Mouse (Mus musculus) limb, embryonic 12.5 days (tissue): ENCODE measurements around the gene Gspt1. TPM values are rescaled to one million over a fixed set of nuclear protein-coding genes. Genes with fewer than 3 reads are reported as not detected.

ENCODE experiments used
- ATAC-seq: fragments of 200-750 bp; cut with Nextera tagmentation; 2 replicates; pipeline ENCODE4 v1.8.0; 2017; ENCODE audit warnings: low read depth, moderate TSS enrichment; ENCODE audit not compliant: insufficient number of reproducible peaks, insufficient read depth, low FRiP score, low TSS enrichment
- H3K27ac ChIP-seq: fragments of 300-500 bp; sonication (generic); 2 replicates; pipeline ENCODE4 v1.5.1; 2016; ENCODE audit warnings: mild to moderate bottlenecking, moderate library complexity
- H3K27me3 ChIP-seq: fragments of 300-500 bp; sonication (generic); 2 replicates; pipeline ENCODE4 v1.6.1; 2016; ENCODE audit warnings: mild to moderate bottlenecking, moderate library complexity
- H3K36me3 ChIP-seq: fragments of 300-500 bp; sonication (generic); 2 replicates; pipeline ENCODE4 v1.6.1; 2016; ENCODE audit warnings: mild to moderate bottlenecking, moderate library complexity
- H3K4me1 ChIP-seq: fragments of 300-500 bp; sonication (generic); replicated peaks from 2 replicates; pipeline ENCODE4 v1.6.1; 2016
- H3K4me2 ChIP-seq: fragments of 300-500 bp; sonication (generic); 2 replicates; pipeline ENCODE4 v1.6.1; 2016; ENCODE audit warnings: mild to moderate bottlenecking, moderate library complexity
- H3K4me3 ChIP-seq: fragments of 300-500 bp; sonication (generic); replicated peaks from 2 replicates; pipeline ENCODE4 v1.5.1; 2016; ENCODE audit warnings: mild to moderate bottlenecking
- H3K9ac ChIP-seq: fragments of 300-500 bp; sonication (generic); replicated peaks from 2 replicates; pipeline ENCODE4 v1.6.1; 2016; ENCODE audit warnings: mild to moderate bottlenecking, moderate library complexity
- H3K9me3 ChIP-seq: fragments of 300-500 bp; sonication (generic); 2 replicates; pipeline ENCODE4 v1.6.1; 2016; ENCODE audit warnings: mild to moderate bottlenecking, moderate library complexity
- WGBS: fragments of 180-500 bp; shearing (Covaris S2); methylation state at CpG from one replicate; pipeline ENCODE4 v1.1.7; 2016; 5-methylcytosine and 5-hydroxymethylcytosine counted together
- polyA plus RNA-seq: library from polyadenylated mRNA; unstranded; fragments of >200 nt; fragmentation: Nextera tagmentation; extraction: Ambion mirVana; gene quantifications from 2 replicates; pipeline ENCODE4 v1.2.1, GENCODE M21; 2016

Gene Gspt1
- polyA plus RNA-seq, 1 experiment from 2014 or later = 106 TPM

DNA sequence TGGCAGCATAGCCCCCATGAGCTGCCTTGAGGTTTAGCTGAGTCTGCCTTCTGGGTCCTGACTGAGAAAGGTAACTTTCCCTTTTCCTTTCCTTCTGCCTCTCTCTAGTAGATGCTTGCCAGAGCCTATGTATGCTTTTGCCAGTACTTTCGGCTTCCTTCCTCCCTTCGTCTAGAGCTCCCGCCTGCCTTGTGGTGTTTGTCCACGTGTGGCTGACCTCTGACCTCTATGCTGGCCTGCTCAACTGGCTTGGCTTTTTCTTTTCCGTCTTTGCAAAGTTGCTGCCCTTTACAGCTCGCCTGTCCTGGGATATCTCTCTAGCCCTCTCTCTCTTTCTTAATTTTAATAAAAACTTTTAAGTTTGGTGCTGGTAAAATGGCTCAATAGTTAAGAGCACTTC lies 15.7 kb upstream of the Gspt1 start:
- H3K4me1 ChIP-seq = no peaks in the 10 kb centered on the region
- no peaks in the 10 kb centered on the region for H3K36me3 ChIP-seq
- no peaks in the 10 kb centered on the region for H3K9me3 ChIP-seq
- ATAC-seq = no peak
- no peak overlapping the region for H3K4me2 ChIP-seq
- no peaks in the 10 kb centered on the region for H3K27me3 ChIP-seq
- 30% methylated on average over 6 of the region's 6 CpGs for WGBS
- no peak overlapping the region for H3K4me3 ChIP-seq
- H3K9ac ChIP-seq = no peak overlapping the region
- H3K27ac ChIP-seq = no peak overlapping the region

DNA sequence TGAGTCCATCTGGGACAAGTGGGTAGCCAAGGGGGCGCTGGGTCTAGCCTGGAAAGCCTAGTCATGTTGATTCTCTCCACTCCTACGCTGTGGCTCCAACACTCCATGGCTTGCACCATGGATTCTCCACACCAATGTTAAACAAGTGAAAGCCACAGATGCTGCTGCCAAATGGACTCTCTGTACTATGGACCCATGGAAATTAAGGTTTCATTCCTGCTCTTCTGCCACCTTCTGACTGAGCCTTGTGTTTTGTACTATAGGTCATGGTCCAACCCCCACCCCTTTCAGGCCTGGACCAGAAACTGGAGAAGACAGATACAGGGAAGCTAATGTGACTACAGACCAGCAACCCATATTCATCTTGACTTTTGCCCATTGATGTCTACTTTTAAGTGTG lies 12.4 kb upstream of the Gspt1 start:
- no peak overlapping the region for H3K9ac ChIP-seq
- H3K27me3 ChIP-seq = no peaks in the 10 kb centered on the region
- H3K27ac ChIP-seq = no peak overlapping the region
- H3K36me3 ChIP-seq = no peaks in the 10 kb centered on the region
- 85% methylated on average over 2 of the region's 2 CpGs for WGBS
- no peak overlapping the region for H3K4me2 ChIP-seq
- ATAC-seq = no peak
- no peak overlapping the region for H3K4me3 ChIP-seq
- H3K9me3 ChIP-seq = no peaks in the 10 kb centered on the region
- no peaks in the 10 kb centered on the region for H3K4me1 ChIP-seq

DNA sequence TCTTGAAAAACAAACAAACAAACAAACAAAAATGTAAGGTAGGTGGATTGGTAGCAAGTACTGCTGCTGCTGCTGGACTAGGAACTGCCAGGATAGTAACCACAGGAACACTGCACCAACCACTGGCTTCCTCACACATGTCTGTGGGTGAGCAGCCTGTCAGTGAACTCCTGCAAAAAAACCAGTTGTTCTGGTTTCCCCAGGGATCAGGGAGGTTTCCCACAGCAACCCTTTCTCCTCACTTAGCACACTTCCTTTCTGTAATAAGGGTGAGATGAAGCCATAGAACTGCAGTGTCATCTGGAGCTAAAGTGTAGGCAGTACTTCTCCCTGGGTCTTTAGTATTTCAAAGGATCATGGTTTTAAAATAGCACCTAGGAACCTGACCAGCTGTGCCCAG lies 9.1 kb upstream of the Gspt1 start:
- H3K4me1 ChIP-seq = no peaks in the 10 kb centered on the region
- no peak overlapping the region for H3K4me3 ChIP-seq
- H3K4me2 ChIP-seq = no peak overlapping the region
- ATAC-seq = no peak
- H3K27me3 ChIP-seq = no peaks in the 10 kb centered on the region
- H3K9me3 ChIP-seq = no peaks in the 10 kb centered on the region
- H3K36me3 ChIP-seq = no peaks in the 10 kb centered on the region
- H3K9ac ChIP-seq = no peak overlapping the region
- no peak overlapping the region for H3K27ac ChIP-seq

DNA sequence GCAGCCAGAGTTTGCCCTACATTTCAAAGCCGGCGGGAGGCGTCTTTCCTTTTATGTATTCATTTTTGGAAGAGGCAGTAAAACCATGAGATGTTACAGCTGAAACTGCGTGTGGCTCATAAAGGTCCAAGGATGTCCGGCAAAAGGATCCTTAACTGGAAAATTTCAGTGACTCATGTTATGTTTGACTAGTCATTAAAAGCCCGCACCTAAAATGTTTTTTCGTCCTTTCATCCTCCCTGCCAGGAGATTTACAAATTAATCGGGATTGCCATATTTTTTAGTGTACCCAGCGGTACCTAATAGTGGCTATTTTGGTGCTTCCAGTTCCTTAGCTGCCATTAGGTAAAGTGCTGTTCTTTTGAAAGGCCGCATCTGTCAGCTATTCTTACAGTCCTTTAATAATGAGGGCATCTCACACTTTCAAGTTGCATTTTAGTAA lies 619 bp upstream of the Gspt1 start:
- no peak for ATAC-seq
- Histone ChIP-seq H3K27ac (peak overlapping the region; percentile 91), H3K27me3 (no peaks in the 10 kb centered on the region), H3K4me1 (peaks cover 11% of the 10 kb centered on the region), H3K4me3 (peak overlapping the region; percentile 100), H3K4me2 (peak overlapping the region; percentile 74), H3K9me3 (no peaks in the 10 kb centered on the region), H3K9ac (peak overlapping the region; percentile 63), H3K36me3 (peaks cover 4% of the 10 kb centered on the region; the same call in 1 of the 2 replicates)
- 15% methylated on average over 10 of the region's 10 CpGs for WGBS

DNA sequence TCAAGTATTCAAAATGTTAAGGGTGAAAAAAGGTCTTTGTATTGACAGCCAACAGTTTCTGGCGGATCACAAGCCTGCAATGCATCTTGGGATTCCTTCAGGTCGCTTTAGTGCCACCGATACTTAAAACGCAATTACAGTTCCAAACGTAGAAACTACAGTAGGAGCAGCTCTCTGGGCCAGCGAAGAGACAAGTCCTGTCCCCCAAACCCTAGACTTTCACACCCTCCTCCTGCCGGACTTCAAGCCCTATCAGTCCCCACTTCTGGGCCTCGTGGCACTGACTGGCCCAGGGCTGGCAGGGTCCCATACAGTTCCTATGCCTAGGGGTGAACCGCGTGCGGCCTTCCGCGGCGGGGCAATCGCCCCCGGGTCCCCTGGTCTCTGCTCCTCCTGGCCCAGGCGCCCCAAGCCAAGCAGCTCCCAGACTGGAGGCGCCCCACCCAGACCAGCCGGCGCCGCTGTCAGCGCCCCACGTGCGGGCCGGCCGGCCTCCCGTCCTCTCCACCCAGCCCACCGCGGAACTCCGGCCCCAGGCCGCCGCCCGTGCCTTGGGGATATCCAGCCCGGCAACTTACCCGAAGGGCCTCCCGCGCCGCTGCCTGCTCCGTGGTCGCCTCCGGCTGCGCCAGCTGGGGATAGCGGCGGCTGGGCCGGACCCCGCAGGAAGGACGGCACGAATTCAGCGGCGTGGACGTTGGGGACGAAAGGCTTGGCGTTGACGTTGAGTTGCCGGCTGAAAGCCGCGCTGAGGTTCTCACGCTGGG lies 877 bp downstream of the Gspt1 start:
- under 1% methylated on average over 58 of the region's 58 CpGs for WGBS
- peak; percentile 7; the same call in 1 of the 2 replicates for ATAC-seq
- Histone ChIP-seq H3K9ac (peak overlapping the region; percentile 88), H3K27ac (peak overlapping the region; percentile 96), H3K9me3 (no peaks in the 10 kb centered on the region), H3K36me3 (peaks cover 4% of the 10 kb centered on the region; the same call in 1 of the 2 replicates), H3K4me1 (peaks cover 11% of the 10 kb centered on the region), H3K4me3 (peak overlapping the region; percentile 100), H3K4me2 (peak overlapping the region; percentile 74), H3K27me3 (no peaks in the 10 kb centered on the region)

DNA sequence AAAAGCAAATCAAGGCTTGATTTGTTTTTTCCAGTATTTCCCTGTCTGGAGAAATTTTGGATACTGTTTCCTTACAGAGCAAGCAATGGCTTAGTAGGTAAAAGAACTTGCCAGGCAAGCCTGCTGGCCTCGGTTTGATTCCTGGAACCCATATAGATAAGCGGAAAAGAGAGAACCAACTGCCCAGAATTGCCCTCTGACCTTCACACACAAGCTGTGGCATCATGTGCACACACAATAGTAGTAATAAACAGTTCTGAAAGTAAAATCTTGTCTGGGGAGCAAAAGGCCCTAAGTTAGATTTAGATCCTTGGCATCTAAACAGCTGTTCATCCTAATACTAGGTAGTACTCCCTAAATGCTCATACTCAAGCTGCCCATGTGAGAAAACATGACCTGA lies 6.3 kb downstream of the Gspt1 start:
- 77% methylated on average over 2 of the region's 2 CpGs for WGBS
- no peaks in the 10 kb centered on the region for H3K9me3 ChIP-seq
- ATAC-seq = no peak
- no peaks in the 10 kb centered on the region for H3K27me3 ChIP-seq
- peaks cover 11% of the 10 kb centered on the region for H3K4me1 ChIP-seq
- H3K27ac ChIP-seq = no peak overlapping the region
- no peak overlapping the region for H3K4me3 ChIP-seq
- no peak overlapping the region for H3K9ac ChIP-seq
- no peak overlapping the region for H3K4me2 ChIP-seq
- H3K36me3 ChIP-seq = peaks cover 4% of the 10 kb centered on the region; the same call in 1 of the 2 replicates

DNA sequence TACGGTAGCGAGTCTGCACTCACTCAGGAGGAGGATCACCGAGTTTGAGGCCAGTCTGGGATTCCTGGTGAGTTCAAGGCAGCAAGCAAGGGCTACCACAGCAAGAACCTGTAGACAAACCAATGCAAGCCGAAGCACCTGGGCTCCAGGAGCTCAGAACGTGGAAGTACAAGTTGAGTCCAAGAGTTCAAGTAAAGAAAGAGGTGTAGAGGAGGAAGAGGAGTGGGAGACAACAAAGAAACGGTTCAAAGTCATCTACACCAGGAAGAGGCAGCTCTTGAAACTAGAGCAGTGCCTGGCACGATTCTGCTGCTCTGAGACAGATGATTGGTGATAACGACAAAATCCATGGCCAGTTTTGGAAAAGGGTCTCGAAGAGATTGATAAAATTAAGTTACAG lies 8.4 kb downstream of the Gspt1 start:
- no peaks in the 10 kb centered on the region for H3K27me3 ChIP-seq
- no peak for ATAC-seq
- H3K9me3 ChIP-seq = no peaks in the 10 kb centered on the region
- H3K4me3 ChIP-seq = no peak overlapping the region
- H3K9ac ChIP-seq = no peak overlapping the region
- H3K4me1 ChIP-seq = no peaks in the 10 kb centered on the region
- H3K36me3 ChIP-seq = peaks cover 4% of the 10 kb centered on the region; the same call in 1 of the 2 replicates
- H3K27ac ChIP-seq = no peak overlapping the region
- WGBS = 81% methylated on average over 9 of the region's 9 CpGs
- H3K4me2 ChIP-seq = no peak overlapping the region

DNA sequence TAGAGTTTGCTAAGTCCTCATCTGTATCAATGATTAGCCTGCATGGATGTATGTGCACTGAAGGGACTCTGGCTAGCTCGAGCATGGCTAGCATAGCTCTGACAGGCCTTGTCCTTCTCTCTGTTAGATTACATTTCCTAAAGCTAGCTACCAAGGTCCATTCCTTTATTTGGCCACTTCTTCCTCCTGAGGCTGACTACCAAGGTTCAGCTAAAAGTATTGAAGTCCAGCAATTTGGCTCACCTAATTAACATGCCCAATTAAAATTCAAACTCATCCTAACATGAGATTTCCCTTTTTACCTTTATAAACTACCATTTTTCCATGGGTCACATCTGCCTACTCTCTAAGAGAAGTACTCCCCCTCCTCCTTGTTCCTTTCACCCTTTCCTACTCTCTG lies 11.7 kb downstream of the Gspt1 start:
- Histone ChIP-seq H3K4me1 (no peaks in the 10 kb centered on the region), H3K27me3 (no peaks in the 10 kb centered on the region), H3K36me3 (peaks cover 19% of the 10 kb centered on the region), H3K4me2 (no peak overlapping the region), H3K27ac (no peak overlapping the region), H3K9ac (no peak overlapping the region), H3K9me3 (no peaks in the 10 kb centered on the region), H3K4me3 (no peak overlapping the region)
- 88% methylated on average over 1 of the region's 1 CpGs for WGBS
- no peak for ATAC-seq

DNA sequence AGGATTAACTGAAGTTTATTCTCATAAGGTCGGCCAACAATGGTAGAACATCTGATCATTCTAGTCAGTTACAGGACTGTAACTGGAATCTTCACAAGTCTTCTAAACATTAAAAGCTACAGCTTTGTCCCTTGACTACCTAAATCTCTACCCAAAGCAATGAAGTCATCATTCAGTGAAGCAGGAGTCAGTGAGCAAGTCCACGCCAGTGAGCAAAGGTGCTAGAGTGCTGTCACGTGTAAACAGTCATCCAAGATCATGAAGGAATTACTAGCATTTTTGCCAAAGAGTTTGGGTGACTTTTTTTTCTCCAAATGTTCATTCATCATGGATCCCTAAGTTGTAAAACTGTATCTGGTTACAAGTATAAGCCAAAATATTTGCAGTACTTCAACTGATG lies 36.3 kb downstream of the Gspt1 start:
- no peaks in the 10 kb centered on the region for H3K9me3 ChIP-seq
- ATAC-seq = no peak
- no peak overlapping the region for H3K9ac ChIP-seq
- H3K4me3 ChIP-seq = no peak overlapping the region
- WGBS = 81% methylated on average over 3 of the region's 3 CpGs
- H3K27ac ChIP-seq = no peak overlapping the region
- no peaks in the 10 kb centered on the region for H3K27me3 ChIP-seq
- no peak overlapping the region for H3K4me2 ChIP-seq
- peaks cover 85% of the 10 kb centered on the region for H3K36me3 ChIP-seq
- no peaks in the 10 kb centered on the region for H3K4me1 ChIP-seq

DNA sequence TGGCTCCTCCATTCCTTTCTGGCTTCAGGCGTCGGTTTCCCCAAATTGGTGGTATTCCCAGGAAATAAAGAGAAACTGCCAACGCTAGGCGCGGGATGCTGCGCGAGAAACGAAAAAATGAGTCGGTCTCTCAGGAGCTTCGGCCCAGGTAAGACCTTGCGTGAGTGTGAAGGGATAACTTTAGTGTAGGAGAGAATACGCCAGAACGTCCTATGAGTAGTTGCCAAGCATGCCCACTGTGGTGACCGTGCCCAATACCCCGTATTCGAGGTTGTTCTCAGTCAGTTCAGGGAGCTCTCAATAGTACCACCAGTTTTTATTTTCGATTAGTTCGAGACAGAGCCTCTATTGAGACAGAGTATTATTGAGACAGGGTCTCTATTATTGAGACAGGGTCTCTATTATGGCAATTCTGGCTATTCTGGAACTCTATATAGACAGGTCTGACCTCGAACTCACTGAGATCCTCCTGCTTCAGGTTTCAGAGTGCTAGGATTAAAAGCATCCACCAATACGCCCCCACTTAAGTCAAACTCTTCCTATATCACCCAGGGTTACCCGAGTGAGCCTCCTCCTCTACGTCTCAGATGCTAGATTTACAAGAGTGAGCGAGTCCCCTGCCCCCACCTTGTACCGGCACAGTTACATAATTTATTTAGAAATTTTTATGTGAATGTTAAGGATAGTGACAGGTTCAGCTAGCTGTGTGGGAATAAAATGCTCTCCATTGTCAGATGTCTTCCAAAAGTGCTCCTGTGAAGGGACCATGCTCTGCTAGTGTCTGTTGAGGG lies 50.3 kb downstream of the Gspt1 start:
- Histone ChIP-seq H3K27me3 (no peaks in the 10 kb centered on the region), H3K4me3 (peak overlapping the region; percentile 84), H3K27ac (peak overlapping the region; percentile 91), H3K4me2 (peak overlapping the region; percentile 91), H3K9me3 (no peaks in the 10 kb centered on the region), H3K4me1 (peaks cover 26% of the 10 kb centered on the region), H3K9ac (peak overlapping the region; percentile 91), H3K36me3 (peaks cover 55% of the 10 kb centered on the region)
- WGBS = 8% methylated on average over 24 of the region's 24 CpGs
- peak; percentile 64; the same call in 1 of the 2 replicates for ATAC-seq
